Mouse (Mus musculus): Measurements from ENCODE around the gene F2.
A peak's percentile ranks its signal among the peaks of the same experiment; 100 is the strongest.

Gene F2

GRCm38 (mm10) chr2:91636229-91636628, at the start of gene F2:
Gene F2, minus strand, starts transcription at chr2:91636414.
- no peak for DNase-seq (ENCODE audit: low spot score)

DNA sequence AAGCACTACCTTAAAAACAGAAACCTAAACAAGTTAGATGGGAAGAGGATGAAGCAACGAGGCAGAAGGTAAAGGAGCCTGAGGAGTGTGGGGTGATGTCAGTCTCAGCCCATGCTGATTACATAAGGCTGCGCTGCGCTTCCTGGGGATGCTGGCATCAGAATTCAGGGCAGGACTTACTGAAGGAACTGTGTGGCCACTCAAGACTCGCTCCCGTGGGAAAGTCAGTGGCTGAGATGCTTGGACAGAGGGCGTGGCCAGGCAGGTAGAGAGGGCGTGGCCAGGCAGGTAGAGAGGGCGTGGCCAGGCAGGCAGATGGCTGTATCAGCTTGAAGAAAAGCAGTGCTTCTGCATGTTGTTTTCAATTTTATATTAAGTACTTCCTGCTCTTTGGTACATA, 47.7 kb upstream of the F2 start:
- no peak for DNase-seq (ENCODE audit: low spot score)

DNA sequence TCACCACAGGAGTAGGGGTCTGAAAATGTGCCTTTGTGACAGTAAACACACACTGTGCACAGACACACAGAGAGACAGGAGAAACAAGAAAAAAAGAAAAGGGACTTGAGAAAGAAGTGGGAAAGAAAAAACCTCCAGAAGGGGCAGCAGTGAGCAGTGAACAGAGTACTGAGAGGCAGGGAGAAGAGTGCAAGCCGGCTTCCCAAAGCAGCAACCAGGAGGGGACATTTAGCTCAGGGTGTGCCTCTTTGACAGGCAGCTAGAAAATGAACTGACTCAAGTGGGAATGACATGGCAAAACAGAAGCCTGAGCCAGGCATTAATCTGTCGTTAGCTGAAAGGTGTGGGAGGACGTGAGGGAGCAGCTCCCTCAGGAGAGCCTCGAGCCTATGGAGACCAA, 46.6 kb upstream of the F2 start:
- peak; percentile 38 for DNase-seq (ENCODE audit: low spot score)

GRCm38 (mm10) chr2:91676961-91677360, 40.7 kb upstream of the F2 start:
- DNase-seq (ENCODE audit: low spot score): no peak

- DNase-seq (ENCODE audit: low spot score): no peak
Measured at GRCm38 (mm10) chr2:91676420-91676819, 40.2 kb upstream of the F2 start.

DNA sequence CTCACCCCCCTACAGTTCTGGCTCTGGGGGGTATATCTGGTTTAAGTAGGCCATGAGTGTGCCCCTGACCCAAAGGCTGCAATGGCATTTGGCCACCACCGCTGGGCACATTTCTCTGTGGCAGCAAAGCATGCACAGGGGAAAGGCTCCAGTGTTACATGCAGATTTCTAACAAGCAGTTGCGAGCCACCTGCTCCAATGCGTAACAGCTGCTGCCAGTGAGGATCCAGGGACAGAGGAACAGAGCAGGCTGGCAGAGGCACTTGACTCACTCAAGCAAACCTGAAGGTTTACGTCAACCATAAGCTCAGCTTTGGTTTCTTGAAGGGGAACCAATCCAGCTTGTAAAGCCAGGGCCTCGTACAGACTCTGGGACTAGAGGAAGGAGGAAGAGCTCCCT, 38.7 kb upstream of the F2 start:
- no peak for DNase-seq (ENCODE audit: low spot score)

GRCm38 (mm10) chr2:91673587-91673986, 37.4 kb upstream of the F2 start:
- DNase-seq (ENCODE audit: low spot score): no peak

DNA sequence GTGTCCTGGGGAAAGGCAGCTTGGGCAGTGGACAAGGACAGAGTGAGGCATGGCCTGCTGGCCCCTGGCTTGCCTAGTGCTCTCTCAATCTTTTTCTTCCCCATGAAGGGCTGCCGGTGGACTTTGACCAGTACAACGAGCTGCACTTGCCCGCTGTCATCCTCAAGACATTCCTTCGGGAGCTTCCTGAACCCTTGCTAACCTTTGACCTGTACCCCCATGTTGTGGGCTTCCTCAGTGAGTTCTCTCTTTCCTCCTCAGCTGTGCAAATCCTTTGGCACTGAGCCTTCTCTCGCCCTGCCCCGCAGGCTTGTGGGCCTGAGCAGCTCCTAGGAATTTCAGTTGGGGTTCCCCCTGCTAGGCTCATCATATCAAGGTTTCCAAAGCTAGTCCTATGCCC, 33.8 kb upstream of the F2 start:
- no peak for DNase-seq (ENCODE audit: low spot score)

- DNase-seq (ENCODE audit: low spot score): no peak
Measured at GRCm38 (mm10) chr2:91669326-91669725, 33.1 kb upstream of the F2 start.

- DNase-seq (ENCODE audit: low spot score): no peak
Measured at GRCm38 (mm10) chr2:91667747-91668146, 31.5 kb upstream of the F2 start.

DNA sequence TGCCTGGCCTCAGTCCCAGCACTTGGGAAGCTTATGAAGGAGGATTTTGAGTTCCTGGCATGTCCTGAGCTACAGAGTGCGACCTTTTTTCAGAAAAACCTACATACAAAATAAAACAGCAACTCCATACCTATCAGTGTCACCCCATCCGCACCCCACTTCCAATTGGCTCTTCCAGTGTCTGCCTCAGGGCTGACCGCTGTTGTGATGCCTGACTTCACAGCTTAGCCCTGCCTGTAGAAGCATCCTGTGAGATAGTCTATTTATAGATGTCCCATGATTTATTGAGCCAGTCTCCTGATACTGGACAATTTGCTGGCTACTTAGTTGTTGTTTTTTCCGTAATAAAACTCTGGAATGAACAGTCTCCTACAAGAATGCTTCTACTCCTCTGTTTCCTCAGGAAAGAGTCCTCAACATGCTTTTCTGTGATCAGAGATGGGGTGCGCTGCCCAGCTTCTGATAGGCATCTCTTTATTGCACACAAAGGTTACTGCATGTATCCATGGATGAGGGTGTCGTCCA, 30.2 kb upstream of the F2 start:
- no peak for DNase-seq (ENCODE audit: low spot score)

- no peak for DNase-seq (ENCODE audit: low spot score)
Measured at GRCm38 (mm10) chr2:91664780-91665179, 28.6 kb upstream of the F2 start.

DNA sequence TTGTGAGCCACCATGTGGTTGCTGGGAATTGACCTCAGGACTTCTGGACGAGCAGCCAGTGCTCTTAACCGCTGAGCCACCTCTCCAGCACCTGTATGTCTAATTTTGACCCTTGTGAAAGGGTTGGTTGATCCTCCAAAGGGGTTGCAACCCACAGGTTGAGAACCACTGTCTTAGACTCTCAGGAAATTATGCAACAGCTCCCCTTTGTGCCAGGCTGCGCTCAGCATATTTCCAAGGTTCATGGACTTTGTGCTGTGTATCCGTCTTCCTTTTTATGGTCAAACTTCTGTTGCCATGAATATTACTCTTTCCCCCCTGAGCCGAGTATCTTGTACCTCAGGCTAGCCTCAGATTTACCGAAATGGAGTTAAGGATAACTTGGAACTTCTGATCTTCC, 24.8 kb upstream of the F2 start:
- DNase-seq (ENCODE audit: low spot score): no peak

DNA sequence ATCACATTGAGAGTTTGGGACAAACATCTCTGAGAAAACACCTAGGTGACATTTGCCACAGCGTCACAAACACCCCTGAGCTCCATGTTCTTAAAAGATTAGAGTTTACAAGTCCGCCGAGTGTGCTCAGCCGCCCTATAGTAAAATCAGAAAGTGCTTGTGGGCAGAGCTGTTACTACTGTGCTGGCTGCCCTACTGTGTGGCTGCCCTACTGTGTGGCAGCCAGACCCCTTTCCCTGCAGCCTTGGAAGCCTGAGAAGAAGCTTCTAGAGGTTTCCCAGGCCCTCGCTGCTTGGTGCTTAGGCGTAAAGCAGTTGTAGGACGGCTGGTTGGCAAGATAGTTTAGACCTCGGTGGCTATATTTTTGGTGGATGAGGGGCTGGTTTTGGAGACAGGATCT, 23.4 kb upstream of the F2 start:
- DNase-seq (ENCODE audit: low spot score): no peak

DNA sequence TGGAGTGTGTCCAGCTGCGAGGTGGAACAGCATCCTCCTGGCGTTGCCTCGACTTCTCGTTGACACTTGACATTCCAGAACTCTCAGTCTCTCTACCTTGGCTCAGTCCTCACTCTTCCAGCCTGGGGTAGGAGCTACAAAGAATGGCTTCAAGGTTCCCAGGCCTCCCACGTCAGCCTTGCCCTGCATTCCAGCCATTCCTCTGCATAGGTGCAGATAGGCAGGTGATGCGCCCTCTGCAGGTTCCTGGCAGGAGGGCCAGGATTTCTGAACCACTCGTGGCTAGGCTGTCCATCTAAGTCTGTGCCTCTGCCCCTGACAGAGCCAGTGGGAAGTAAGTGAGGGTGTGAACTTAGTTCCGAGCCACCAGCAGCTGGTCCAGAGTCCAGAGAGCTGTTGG, 20.6 kb upstream of the F2 start:
- DNase-seq (ENCODE audit: low spot score): no peak

- DNase-seq (ENCODE audit: low spot score): no peak
Measured at GRCm38 (mm10) chr2:91655827-91656226, 19.6 kb upstream of the F2 start.

- no peak for DNase-seq (ENCODE audit: low spot score)
Measured at GRCm38 (mm10) chr2:91655388-91655787, 19.2 kb upstream of the F2 start.

GRCm38 (mm10) chr2:91652863-91653262, 16.6 kb upstream of the F2 start:
- no peak for DNase-seq (ENCODE audit: low spot score)

GRCm38 (mm10) chr2:91651458-91652258, 15.4 kb upstream of the F2 start:
- no peak for DNase-seq (ENCODE audit: low spot score)

DNA sequence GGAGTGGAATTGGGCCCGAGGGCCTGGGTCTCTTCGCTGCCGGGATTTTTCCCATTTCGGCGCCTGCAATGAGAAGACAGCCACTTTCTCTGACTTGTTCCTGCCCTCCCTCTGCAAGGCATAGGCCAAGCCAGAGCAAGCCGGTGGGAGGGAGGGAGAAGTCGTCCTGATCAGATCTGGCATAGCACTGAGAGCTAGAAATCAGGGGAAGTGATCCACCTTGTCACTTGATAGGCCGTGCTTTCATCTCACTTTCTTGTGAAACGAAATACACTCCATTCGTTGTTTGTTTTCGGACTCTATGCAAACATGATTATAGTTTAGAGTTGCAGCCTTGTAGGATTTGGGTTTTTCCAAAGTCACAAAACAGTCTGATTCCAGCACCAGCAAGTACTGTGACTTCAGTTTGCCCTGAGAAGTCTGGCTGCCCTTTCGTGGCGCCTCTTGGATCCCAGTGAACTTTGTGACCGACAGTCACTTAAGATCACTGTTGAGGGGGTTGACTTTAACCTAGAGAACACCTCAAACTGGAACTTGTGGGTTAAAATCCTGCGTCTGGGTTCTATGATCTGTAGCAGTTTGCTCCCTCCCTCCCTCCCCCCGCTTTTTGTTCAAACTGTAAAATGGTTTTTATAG, 14.3 kb upstream of the F2 start:
- no peak for DNase-seq (ENCODE audit: low spot score)

DNA sequence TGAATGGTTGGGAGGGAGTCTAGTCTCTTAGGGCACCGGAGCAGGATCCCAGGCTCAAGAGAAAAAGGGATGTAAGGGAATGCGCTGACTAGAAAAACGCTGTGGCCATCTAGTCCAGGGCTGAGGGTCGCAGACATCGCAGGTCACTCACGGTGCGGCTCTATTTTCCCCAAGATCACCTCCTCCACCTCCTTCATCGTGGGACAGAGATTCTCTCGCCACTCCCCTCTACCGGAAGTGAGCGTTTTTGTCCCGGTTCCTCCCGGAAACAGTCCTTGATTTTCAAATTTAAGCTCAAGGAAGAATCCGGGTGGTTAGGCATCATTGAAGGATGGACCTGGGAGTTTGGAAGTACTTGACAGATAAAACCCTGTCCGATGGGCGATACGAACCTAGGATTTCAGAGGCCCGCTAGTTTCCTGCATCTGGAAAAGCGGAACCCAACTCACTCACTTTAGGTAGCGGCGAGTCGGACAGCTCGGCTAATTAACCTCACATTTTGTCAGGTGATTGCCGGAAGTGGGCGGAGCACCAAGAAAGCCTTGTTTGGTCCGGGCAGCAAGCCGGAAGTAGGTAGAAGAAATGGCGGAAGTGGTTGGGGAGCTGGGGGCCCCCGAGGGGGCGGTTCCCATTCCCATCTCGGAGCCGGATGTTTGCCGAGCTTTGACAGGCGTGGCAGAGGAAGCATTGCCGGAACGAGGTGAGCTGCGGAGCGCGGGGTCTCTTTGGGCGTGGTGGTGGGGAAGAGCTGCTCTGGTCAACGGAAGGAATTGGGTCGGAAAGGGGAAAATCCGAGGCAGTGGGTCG, 13.5 kb upstream of the F2 start, which contains the start of the genes Zfp408 and Arhgap1:
Zfp408 (minus strand) TSS at position 239 of the 807 bp plus-strand sequence.
Arhgap1 (plus strand) TSS at position 308 of the 807 bp plus-strand sequence.
- peak; percentile 96 for DNase-seq (ENCODE audit: low spot score)

DNA sequence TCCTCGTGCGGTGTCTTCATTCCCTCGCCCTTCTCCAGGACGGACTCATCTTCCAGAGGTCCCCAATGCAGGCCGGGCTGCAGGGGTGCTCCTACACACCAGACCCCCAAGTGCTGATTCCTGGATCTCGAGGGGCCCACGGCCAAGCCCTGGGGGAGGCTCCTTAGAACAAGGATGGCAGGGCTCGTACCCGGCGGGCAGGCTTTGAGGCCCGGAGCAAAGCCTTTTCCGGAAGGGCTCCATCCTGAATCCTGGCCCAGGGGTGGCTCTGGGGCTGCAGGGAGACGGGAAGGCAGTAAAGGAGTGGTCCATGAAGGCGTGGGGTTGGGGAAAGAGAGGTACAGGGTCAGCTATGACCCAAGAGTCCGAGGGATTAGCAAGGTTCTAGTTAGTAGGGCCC, 12.9 kb upstream of the F2 start:
- no peak for DNase-seq (ENCODE audit: low spot score)

DNA sequence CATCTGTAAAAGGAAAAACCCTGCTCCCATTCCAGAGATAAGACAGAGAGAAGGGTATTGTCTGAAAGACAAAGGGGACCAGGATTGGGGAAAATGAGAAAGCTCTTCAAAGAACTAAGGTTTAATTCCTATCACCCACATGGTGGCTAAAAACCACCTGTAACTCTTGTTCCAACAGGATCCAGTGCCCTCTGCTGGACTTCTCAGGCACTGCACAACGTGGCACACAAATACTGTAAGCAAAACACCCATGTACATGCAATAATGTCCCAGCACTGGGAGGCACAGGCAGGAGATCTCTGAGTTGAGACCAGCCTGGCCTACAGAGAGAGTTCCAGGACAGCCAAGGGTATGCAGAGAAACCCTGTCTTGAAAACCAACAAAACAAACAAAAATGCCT, 10.5 kb upstream of the F2 start:
- DNase-seq (ENCODE audit: low spot score): no peak
